23 mouse cellular contexts compared by ENCODE assay signal in the genomic region with DNA sequence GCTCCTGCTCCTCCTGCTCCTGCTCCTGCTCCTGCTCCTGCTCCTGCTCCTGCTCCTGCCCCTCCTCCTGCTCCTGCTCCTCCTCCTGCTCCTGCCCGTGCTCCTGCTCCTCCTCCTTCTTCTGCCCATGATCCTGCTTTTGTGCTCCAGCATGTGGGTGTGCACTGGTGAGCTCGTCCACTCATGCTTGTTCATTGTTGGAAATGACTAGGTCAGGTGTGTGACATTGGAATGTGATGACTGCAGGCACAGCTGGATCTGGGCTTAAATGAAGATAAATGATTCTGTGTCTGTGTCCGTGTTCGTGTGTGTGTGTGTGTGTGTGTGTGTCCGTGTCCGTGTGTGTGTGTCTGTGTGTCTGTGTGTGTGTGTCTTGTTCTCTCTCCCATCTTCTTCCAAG. TPM values are rescaled to one million over a fixed set of nuclear protein-coding genes. Genes with fewer than 3 reads are reported as not detected.
DNase-seq lines count a peak whose midpoint lies in the region; ATAC-seq and TF ChIP-seq lines count a peak whose summit lies in the region.
"Had no signal": no experiment of that assay in that cellular context is flagged by ENCODE, and none has a peak within 500 bp of the region (broad histone marks: within the 10 kb centered on the region; RNA-seq: fewer than 3 reads in every experiment).

No protein-coding gene starts in this region.

- peaks cover 3% of the 10 kb centered on the region for H3K27me3 ChIP-seq in C2C12 (ENCODE audit: control insufficient read depth, insufficient read depth, insufficient read length)
- no peaks in the 10 kb centered on the region for H3K27me3 ChIP-seq in myocyte (ENCODE audit: control insufficient read depth, insufficient read depth, insufficient read length)

- DNase-seq in ZHBTc4 (ENCODE audit: low read depth, low spot score), result peak; percentile 62
- DNase-seq in kidney, postnatal 4 days, result no peak
- DNase-seq in right cerebral cortex, postnatal 4 days, result no peak
- DNase-seq: adrenal gland, adult 2 months; adrenal gland, postnatal 36 days; cerebellum, adult 11 months; cerebellum, adult 8-10 months; cerebellum, postnatal 14 days; gastrocnemius, postnatal 36 days; heart, adult 11 months; heart, postnatal 10 days; heart, postnatal 4 days had no signal

- H3K36me3 ChIP-seq in C2C12 (ENCODE audit: control insufficient read depth, insufficient read depth), result no peaks in the 10 kb centered on the region
- H3K36me3 ChIP-seq in myocyte (ENCODE audit: control insufficient read depth, insufficient read depth), result no peaks in the 10 kb centered on the region
- H3K36me3 ChIP-seq: embryonic facial prominence, embryonic 12.5 days; forebrain, embryonic 15.5 days; heart, embryonic 10.5 days; hindbrain, embryonic 12.5 days; intestine, embryonic 15.5 days had no signal

- ATAC-seq in CD4-positive, CD25-positive, alpha-beta regulatory T cell, adult 4 months, result peak; percentile 48
- no peak for ATAC-seq in monocyte, adult 5-6 weeks (replicated peaks; ENCODE audit: insufficient number of reproducible peaks, low FRiP score, low TSS enrichment, poor library complexity, severe bottlenecking)
- ATAC-seq: forebrain, embryonic 15.5 days; hindbrain, postnatal 0 days had no signal

- no peak for TF ChIP-seq CTCF in C2C12 (IDR thresholded peaks at IDR 0.05; ENCODE audit: control insufficient read depth, insufficient read depth, insufficient read length)

- H3K4me2 ChIP-seq in myocyte (ENCODE audit: low read depth), result no peak overlapping the region
- H3K4me2 ChIP-seq: embryonic facial prominence, embryonic 12.5 days; forebrain, embryonic 15.5 days; hindbrain, embryonic 12.5 days; intestine, embryonic 15.5 days had no signal

- H3K79me3 ChIP-seq in C2C12 (ENCODE audit: low read depth), result no peaks in the 10 kb centered on the region

- TF ChIP-seq POLR2A in myocyte (IDR thresholded peaks at IDR 0.05; ENCODE audit: insufficient read length, low read depth), result no peak

- H3K4me3 ChIP-seq in C2C12 (ENCODE audit: insufficient read depth, poor library complexity, severe bottlenecking) (no peak overlapping the region), myocyte (peak overlapping the region; percentile 21)
- H3K4me3 ChIP-seq: embryonic facial prominence, embryonic 12.5 days; forebrain, embryonic 15.5 days; heart, embryonic 10.5 days; hindbrain, embryonic 12.5 days; intestine, embryonic 15.5 days had no signal

- H3ac ChIP-seq in C2C12 (ENCODE audit: control insufficient read depth, insufficient read length, low read depth), result no peak overlapping the region
- no peak overlapping the region for H3ac ChIP-seq in myocyte (ENCODE audit: control insufficient read depth, insufficient read length)

- H3K79me2 ChIP-seq in C2C12 (ENCODE audit: control insufficient read depth, insufficient read depth) (no peaks in the 10 kb centered on the region), myocyte (ENCODE audit: control insufficient read depth, insufficient read depth) (no peaks in the 10 kb centered on the region)

TF ChIP-seq in C2C12, 6 proteins besides CTCF, POLR2A, EP300 and RAD21:
- TF ChIP-seq CEBPB (IDR thresholded peaks at IDR 0.05; ENCODE audit: low read depth), result no peak
- TF ChIP-seq MYOD1 (IDR thresholded peaks at IDR 0.05; ENCODE audit: control insufficient read depth, insufficient read length, low read depth), result peak; percentile 7

TF ChIP-seq in myocyte, 11 proteins besides CTCF, POLR2A, EP300 and RAD21:
- TF ChIP-seq MYOG (IDR thresholded peaks at IDR 0.05; ENCODE audit: control insufficient read depth in 1 of 3, insufficient read depth in 1 of 3, insufficient read length in 2 of 3, low read depth in 2 of 3) (no peak), TCF12 (IDR thresholded peaks at IDR 0.05; ENCODE audit: insufficient read depth, poor library complexity, severe bottlenecking) (no peak), TCF3 (IDR thresholded peaks at IDR 0.05; ENCODE audit: insufficient read length, low read depth) (no peak), REST (IDR thresholded peaks at IDR 0.05; ENCODE audit: insufficient read depth, insufficient read length) (no peak), USF1 (IDR thresholded peaks at IDR 0.05; ENCODE audit: low read depth) (no peak), SRF (IDR thresholded peaks at IDR 0.05; ENCODE audit: control insufficient read depth, insufficient read length, low read depth) (no peak), E2F4 (IDR thresholded peaks at IDR 0.05; ENCODE audit: insufficient read depth) (no peak), MYOD1 (IDR thresholded peaks at IDR 0.05; ENCODE audit: control insufficient read depth in 1 of 3, insufficient read length in 2 of 3, low read depth in 2 of 3) (no peak), CEBPB (IDR thresholded peaks at IDR 0.05; ENCODE audit: insufficient read depth, poor library complexity, severe bottlenecking) (no peak), POLR2AphosphoS2 (IDR thresholded peaks at IDR 0.05; ENCODE audit: insufficient read length, low read depth) (no peak), MAX (IDR thresholded peaks at IDR 0.05; ENCODE audit: low read depth) (no peak)

RNA-seq across cellular contexts. Expression of a gene that starts 12.1 kb away (rescaled TPM):
- polyA plus RNA-seq in C2C12 (2012; fragmentation: generic; extraction: Trizol) (not detected), myocyte (2012; fragmentation: generic; extraction: Trizol) (0.05 TPM)
- not detected for polyA plus RNA-seq in CD4-positive, CD25-positive, alpha-beta regulatory T cell, adult 4 months (2017; shearing (Covaris generic))
- total RNA-seq in monocyte, adult 5-6 weeks (2017), result not detected in 3 replicates
- total RNA-seq: heart, postnatal 4 days had no signal
- polyA plus RNA-seq: heart, embryonic 14.5 days had no signal

RNA-seq across cellular contexts. Expression of a gene that starts 19.1 kb away (rescaled TPM):
- polyA plus RNA-seq in C2C12 (2012; fragmentation: generic; extraction: Trizol), result 37.4 TPM
- 1 to 10 TPM in 1 of 2 experiments, not detected in 1; 1.3 TPM for polyA plus RNA-seq in CD4-positive, CD25-positive, alpha-beta regulatory T cell, adult 4 months (2017; shearing (Covaris generic))
- 29.6 TPM for polyA plus RNA-seq in myocyte (2012; fragmentation: generic; extraction: Trizol)
- total RNA-seq in monocyte, adult 5-6 weeks (2017), result 4.1 to 5.3 TPM (median 5.2 TPM) in 3 replicates

RNA-seq across cellular contexts. Expression of a gene that starts 20.2 kb away (rescaled TPM):
- polyA plus RNA-seq in C2C12 (2012; fragmentation: generic; extraction: Trizol) (18.3 TPM), myocyte (2012; fragmentation: generic; extraction: Trizol) (57.8 TPM)
- polyA plus RNA-seq in CD4-positive, CD25-positive, alpha-beta regulatory T cell, adult 4 months (2017; shearing (Covaris generic)), result not detected
- total RNA-seq in monocyte, adult 5-6 weeks (2017), result 0.10 to 0.43 TPM in 2 of 3 replicates, not detected in the other

RNA-seq across cellular contexts. Expression of a gene that starts 31.0 kb away (rescaled TPM):
- 326 TPM for polyA plus RNA-seq in C2C12 (2012; fragmentation: generic; extraction: Trizol)
- 10 to 100 TPM; 26.7 to 27.2 TPM for polyA plus RNA-seq in CD4-positive, CD25-positive, alpha-beta regulatory T cell, adult 4 months (2017; shearing (Covaris generic))
- polyA plus RNA-seq in myocyte (2012; fragmentation: generic; extraction: Trizol), result 190 TPM
- total RNA-seq in monocyte, adult 5-6 weeks (2017), result 11.4 to 34.6 TPM (median 18.6 TPM) in 3 replicates

RNA-seq across cellular contexts. Expression of a gene that starts 38.2 kb away (rescaled TPM):
- polyA plus RNA-seq in C2C12 (2012; fragmentation: generic; extraction: Trizol) (1,025 TPM), myocyte (2012; fragmentation: generic; extraction: Trizol) (1,247 TPM)
- 100 to 1,000 TPM; 268 to 337 TPM for polyA plus RNA-seq in CD4-positive, CD25-positive, alpha-beta regulatory T cell, adult 4 months (2017; shearing (Covaris generic))
- 56.9 to 82.5 TPM (median 76.8 TPM) in 3 replicates for total RNA-seq in monocyte, adult 5-6 weeks (2017)

Comparison
In these comparisons a context has a peak if more than half of its experiments do, and no peak if none do; other contexts are left out.
1. RNA of a gene that starts 19.1 kb away (polyA plus RNA-seq): 37.4 TPM in C2C12 (single experiment) and 29.6 TPM in myocyte (single experiment); 1.3 TPM in CD4-positive, CD25-positive, alpha-beta regulatory T cell, adult 4 months; every median in the first group is over 10 times any median in the second.
2. RNA of a gene that starts 20.2 kb away (polyA plus RNA-seq): 57.8 TPM in myocyte (single experiment) and 18.3 TPM in C2C12 (single experiment); not detected in CD4-positive, CD25-positive, alpha-beta regulatory T cell, adult 4 months; every median in the first group is over 10 times any median in the second.